Mouse (Mus musculus) WW6 (cell line): ENCODE results near the gene 1110065P20Rik.

Experiments used
- DNase-seq: peaks from one replicate; pipeline ENCODE4 v3.0.0-alpha.2; 2013; ENCODE audit warnings: low read depth, low spot score

1110065P20Rik gene

GRCm38 (mm10) chr4:124840998-124841397, 10.0 kb downstream of the 1110065P20Rik start:
- DNase-seq: no peak

- no peak for DNase-seq
Observed at GRCm38 (mm10) chr4:124838035-124838700, 12.8 kb downstream of the 1110065P20Rik start.

- no peak for DNase-seq
Observed at GRCm38 (mm10) chr4:124832796-124833195, 18.2 kb downstream of the 1110065P20Rik start.

- DNase-seq: no peak
Observed at GRCm38 (mm10) chr4:124829671-124830070, 21.3 kb downstream of the 1110065P20Rik start.

GRCm38 (mm10) chr4:124825371-124825965, 25.5 kb downstream of the 1110065P20Rik start:
- no peak for DNase-seq

- no peak for DNase-seq
Observed at GRCm38 (mm10) chr4:124824967-124825366, 26.0 kb downstream of the 1110065P20Rik start.

- DNase-seq: no peak
Observed at GRCm38 (mm10) chr4:124818832-124819231, 32.2 kb downstream of the 1110065P20Rik start.

- no peak for DNase-seq
Observed at GRCm38 (mm10) chr4:124817803-124818202, 33.2 kb downstream of the 1110065P20Rik start.

GRCm38 (mm10) chr4:124815901-124816300, 35.1 kb downstream of the 1110065P20Rik start:
- no peak for DNase-seq

GRCm38 (mm10) chr4:124811347-124811975, 39.5 kb downstream of the 1110065P20Rik start:
- DNase-seq: no peak

- no peak for DNase-seq
Observed at GRCm38 (mm10) chr4:124810056-124810455, 40.9 kb downstream of the 1110065P20Rik start.

GRCm38 (mm10) chr4:124809136-124809883, 41.7 kb downstream of the 1110065P20Rik start:
- no peak for DNase-seq

GRCm38 (mm10) chr4:124808511-124808910, 42.5 kb downstream of the 1110065P20Rik start:
- DNase-seq: no peak

GRCm38 (mm10) chr4:124803406-124803805, 47.6 kb downstream of the 1110065P20Rik start:
- DNase-seq: no peak

GRCm38 (mm10) chr4:124802309-124803260, 48.4 kb downstream of the 1110065P20Rik start:
- peak; percentile 88 for DNase-seq

- DNase-seq: peak; percentile 81
Observed at GRCm38 (mm10) chr4:124801552-124802308, 49.3 kb downstream of the 1110065P20Rik start, which contains the start of gene Mtf1. Gene Mtf1, plus strand, starts transcription at chr4:124802104.
